Mouse (Mus musculus) heart, embryonic 14.5 days (tissue): Measurements from ENCODE around the gene Arhgap10. TPM values are rescaled to one million over a fixed set of nuclear protein-coding genes. Genes with fewer than 3 reads are reported as not detected.

Source experiments
- ATAC-seq: fragments of 200-750 bp; cut with Nextera tagmentation; 2 replicates; pipeline ENCODE4 v1.8.0; 2017; ENCODE audit warnings: low read depth, moderate TSS enrichment; ENCODE audit not compliant: insufficient number of reproducible peaks, insufficient read depth, low FRiP score
- H3K27ac ChIP-seq, 2 experiments: fragments of 200-500 bp in 1 of 2; fragments of 300-500 bp in 1 of 2; sonication (generic) in 1 of 2; replicated peaks in 1 of 2; 2 replicates each; pipeline ENCODE4 v1.5.1; 2012 to 2014; ENCODE audit warnings: low read depth in 2 of 2, low read length in 2 of 2, control low read depth in 1 of 2, mild to moderate bottlenecking in 1 of 2, mixed read lengths in 1 of 2; ENCODE audit not compliant: control insufficient read depth in 1 of 2, insufficient read depth in 1 of 2
- H3K27me3 ChIP-seq: fragments of 300-500 bp; sonication (generic); 2 replicates; pipeline ENCODE4 v1.6.1; 2014; ENCODE audit warnings: mild to moderate bottlenecking, low read length, control low read depth; ENCODE audit not compliant: control insufficient read depth, insufficient read depth
- H3K36me3 ChIP-seq: fragments of 300-500 bp; sonication (generic); 2 replicates; pipeline ENCODE4 v1.6.1; 2014; ENCODE audit warnings: mild to moderate bottlenecking, control low read depth, low read length, mixed read lengths; ENCODE audit not compliant: control insufficient read depth, insufficient read depth
- H3K4me1 ChIP-seq, 2 experiments: fragments of 200-500 bp in 1 of 2; fragments of 300-500 bp in 1 of 2; sonication (generic) in 1 of 2; 2 replicates each; pipeline ENCODE4 v1.6.1; 2012 to 2014; ENCODE audit warnings: low read length in 2 of 2, control low read depth in 1 of 2, mixed read lengths in 1 of 2; ENCODE audit not compliant: control insufficient read depth in 2 of 2, insufficient read depth in 2 of 2
- H3K4me2 ChIP-seq: fragments of 300-500 bp; sonication (generic); 2 replicates; pipeline ENCODE4 v1.6.1; 2014; ENCODE audit warnings: mild to moderate bottlenecking, low read length
- H3K4me3 ChIP-seq, 2 experiments: fragments of 200-500 bp in 1 of 2; fragments of 300-500 bp in 1 of 2; sonication (generic) in 1 of 2; 2 replicates each; pipeline ENCODE4 v1.5.1; 2012 to 2014; ENCODE audit warnings: low read length in 2 of 2, mild to moderate bottlenecking in 2 of 2, control low read depth in 1 of 2, low read depth in 1 of 2, moderate library complexity in 1 of 2; ENCODE audit not compliant: control insufficient read depth in 1 of 2, insufficient read depth in 1 of 2
- H3K9ac ChIP-seq: fragments of 300-500 bp; sonication (generic); 2 replicates; pipeline ENCODE4 v1.6.1; 2014; ENCODE audit warnings: mild to moderate bottlenecking, low read length
- H3K9me3 ChIP-seq: fragments of 300-500 bp; sonication (generic); 2 replicates; pipeline ENCODE4 v1.6.1; 2016; ENCODE audit warnings: low read length, control low read depth; ENCODE audit not compliant: control insufficient read depth
- WGBS: fragments of 180-500 bp; shearing (Covaris S2); extraction: QIAGEN DNeasy Blood & Tissue Kit; methylation state at CpG from one replicate; pipeline ENCODE4 v1.1.7; 2014; 5-methylcytosine and 5-hydroxymethylcytosine counted together
- polyA plus RNA-seq: library from polyadenylated mRNA; unstranded; fragments of >200 nt; fragmentation: Nextera tagmentation; extraction: Ambion mirVana; gene quantifications from 2 replicates; pipeline ENCODE4 v1.2.1, GENCODE M21; 2014

Gene Arhgap10
- polyA plus RNA-seq, 1 experiment from 2014 or later = 26.2 TPM

- no peak overlapping the region for H3K27ac ChIP-seq
- no peaks in the 10 kb centered on the region for H3K9me3 ChIP-seq
- no peak overlapping the region for H3K4me2 ChIP-seq
- no peaks in the 10 kb centered on the region for H3K36me3 ChIP-seq
- H3K27me3 ChIP-seq = no peaks in the 10 kb centered on the region
- WGBS = 47% methylated on average over 4 of the region's 4 CpGs
- no peak overlapping the region for H3K4me3 ChIP-seq
- ATAC-seq = no peak
- H3K9ac ChIP-seq = no peak overlapping the region
- peaks cover 0 to 6% of the 10 kb centered on the region in 2 experiments; a peak in 2 of 4 replicates for H3K4me1 ChIP-seq
Observed at GRCm38 (mm10) chr8:77223123-77223522, 294.6 kb downstream of the Arhgap10 start.

GRCm38 (mm10) chr8:77215191-77215590, 302.6 kb downstream of the Arhgap10 start:
- no peaks in the 10 kb centered on the region for H3K27me3 ChIP-seq
- H3K9me3 ChIP-seq = no peaks in the 10 kb centered on the region
- no peak overlapping the region for H3K4me2 ChIP-seq
- ATAC-seq = no peak
- H3K4me3 ChIP-seq = no peak overlapping the region
- H3K4me1 ChIP-seq = peaks cover 4 to 5% of the 10 kb centered on the region in 2 experiments; a peak in 2 of 4 replicates
- no peak overlapping the region for H3K27ac ChIP-seq
- no peaks in the 10 kb centered on the region for H3K36me3 ChIP-seq
- 80% methylated on average over 6 of the region's 6 CpGs for WGBS
- no peak overlapping the region for H3K9ac ChIP-seq

- peak overlapping the region; percentile 24; the same call in 1 of the 2 replicates for H3K4me2 ChIP-seq
- 0 out of 4 replicates have a peak overlapping the region, but pooled peaks of 1 of the 2 experiments have one; percentile 15 for H3K27ac ChIP-seq
- H3K4me3 ChIP-seq = no peak overlapping the region
- H3K36me3 ChIP-seq = no peaks in the 10 kb centered on the region
- peaks cover 4 to 5% of the 10 kb centered on the region in 2 experiments; a peak in 2 of 4 replicates for H3K4me1 ChIP-seq
- no peak for ATAC-seq
- WGBS = 57% methylated on average over 8 of the region's 8 CpGs
- no peaks in the 10 kb centered on the region for H3K9me3 ChIP-seq
- H3K9ac ChIP-seq = no peak overlapping the region
- H3K27me3 ChIP-seq = no peaks in the 10 kb centered on the region
Observed at GRCm38 (mm10) chr8:77214665-77215064, 303.1 kb downstream of the Arhgap10 start.

- ATAC-seq = no peak
Observed at GRCm38 (mm10) chr8:77213893-77214464, 303.8 kb downstream of the Arhgap10 start.

GRCm38 (mm10) chr8:77209297-77209696, 308.5 kb downstream of the Arhgap10 start:
- WGBS = 79% methylated on average over 3 of the region's 3 CpGs
- Histone ChIP-seq H3K4me2 (no peak overlapping the region), H3K9me3 (no peaks in the 10 kb centered on the region), H3K4me3 (no peak overlapping the region), H3K9ac (no peak overlapping the region), H3K27ac (no peak overlapping the region), H3K36me3 (no peaks in the 10 kb centered on the region), H3K4me1 (peaks cover 3 to 4% of the 10 kb centered on the region in 2 experiments; a peak in 2 of 4 replicates), H3K27me3 (no peaks in the 10 kb centered on the region)
- no peak for ATAC-seq

More at GRCm38 (mm10) chr8:77213893-77214464, 303.8 kb downstream of the Arhgap10 start:
- H3K4me1 ChIP-seq = peaks cover 4 to 5% of the 10 kb centered on the region in 2 experiments; a peak in 2 of 4 replicates
- 74% methylated on average over 3 of the region's 3 CpGs for WGBS
- no peak overlapping the region for H3K4me2 ChIP-seq
- H3K9ac ChIP-seq = no peak overlapping the region
- H3K27ac ChIP-seq = no peak overlapping the region
- no peak overlapping the region for H3K4me3 ChIP-seq
- H3K27me3 ChIP-seq = no peaks in the 10 kb centered on the region
- H3K9me3 ChIP-seq = no peaks in the 10 kb centered on the region
- no peaks in the 10 kb centered on the region for H3K36me3 ChIP-seq

Other genes with a start within 250 kb of the Arhgap10 start
- 14.7 and 16.7 TPM in 2 replicates for gene Prmt9, start 31.4 kb upstream of the Arhgap10 start, polyA plus RNA-seq
- 25.0 and 25.7 TPM in 2 replicates for gene Tmem184c, start 92.7 kb upstream of the Arhgap10 start, polyA plus RNA-seq
- 47.3 and 49.0 TPM in 2 replicates for gene Ednra, start 206.5 kb upstream of the Arhgap10 start, polyA plus RNA-seq